Mouse (Mus musculus) forebrain, embryonic 16.5 days (tissue): ENCODE results near the gene Olfr1034. TPM values are rescaled to one million over a fixed set of nuclear protein-coding genes. Genes with fewer than 3 reads are reported as not detected.
"Not testable (repeated sequence)": the region's sequence is repeated elsewhere in the genome, so short reads cannot be mapped to it uniquely, and the experiment has no call there.

ENCODE experiments used
- ATAC-seq: fragments of 200-750 bp; cut with Nextera tagmentation; 2 replicates; pipeline ENCODE4 v1.8.0; 2017; ENCODE audit warnings: mild to moderate bottlenecking, moderate library complexity
- H3K27ac ChIP-seq: fragments of 300-500 bp; sonication (generic); 2 replicates; pipeline ENCODE4 v1.5.1; 2014; ENCODE audit warnings: low read length, control low read depth
- H3K27me3 ChIP-seq: fragments of 300-500 bp; sonication (generic); replicated peaks from 2 replicates; pipeline ENCODE4 v1.6.1; 2014; ENCODE audit warnings: low read length; ENCODE audit not compliant: control insufficient read depth, insufficient read depth
- H3K36me3 ChIP-seq: fragments of 300-500 bp; sonication (generic); 2 replicates; pipeline ENCODE4 v1.6.1; 2014; ENCODE audit not compliant: control insufficient read depth, insufficient read depth
- H3K4me1 ChIP-seq: fragments of 300-500 bp; sonication (generic); replicated peaks from 2 replicates; pipeline ENCODE4 v1.6.1; 2014; ENCODE audit warnings: low read length; ENCODE audit not compliant: control insufficient read depth, insufficient read depth
- H3K4me2 ChIP-seq: fragments of 300-500 bp; sonication (generic); 2 replicates; pipeline ENCODE4 v1.6.1; 2014; ENCODE audit warnings: mild to moderate bottlenecking, low read length, control low read depth
- H3K4me3 ChIP-seq: fragments of 300-500 bp; sonication (generic); replicated peaks from 2 replicates; pipeline ENCODE4 v1.5.1; 2014; ENCODE audit warnings: mild to moderate bottlenecking, low read length, control low read depth
- H3K9ac ChIP-seq: fragments of 300-500 bp; sonication (generic); replicated peaks from 2 replicates; pipeline ENCODE4 v1.6.1; 2014; ENCODE audit warnings: low read depth, low read length, control low read depth
- H3K9me3 ChIP-seq: fragments of 300-500 bp; sonication (generic); 2 replicates; pipeline ENCODE4 v1.6.1; 2016; ENCODE audit warnings: low read length; ENCODE audit not compliant: control insufficient read depth
- WGBS: fragments of 180-500 bp; shearing (Covaris S2); extraction: QIAGEN DNeasy Blood & Tissue Kit; methylation state at CpG from one replicate; pipeline ENCODE4 v1.1.7; 2014; 5-methylcytosine and 5-hydroxymethylcytosine counted together
- polyA plus RNA-seq: library from polyadenylated mRNA; unstranded; fragments of >200 nt; fragmentation: Nextera tagmentation; extraction: Ambion mirVana; gene quantifications from 2 replicates; pipeline ENCODE4 v1.2.1, GENCODE M21; 2015

The Olfr1034 gene
- polyA plus RNA-seq, result not detected in 2 replicates

- H3K36me3 ChIP-seq, result no peaks in the 10 kb centered on the region
- H3K4me3 ChIP-seq, result no peak within 1 kb of the TSS
- no peak within 1 kb of the TSS for H3K9ac ChIP-seq
- no peaks in the 10 kb centered on the region for H3K27me3 ChIP-seq
- H3K4me2 ChIP-seq, result no peak within 1 kb of the TSS
- H3K4me1 ChIP-seq, result no peaks in the 10 kb centered on the region
- H3K9me3 ChIP-seq, result no peaks in the 10 kb centered on the region
- no peak for ATAC-seq
- no peak within 1 kb of the TSS for H3K27ac ChIP-seq
These were observed at the start of gene Olfr1034 for GRCm38 (mm10) chr2:86045561-86045960. Olfr1034 (plus strand) TSS chr2:86045861.

DNA sequence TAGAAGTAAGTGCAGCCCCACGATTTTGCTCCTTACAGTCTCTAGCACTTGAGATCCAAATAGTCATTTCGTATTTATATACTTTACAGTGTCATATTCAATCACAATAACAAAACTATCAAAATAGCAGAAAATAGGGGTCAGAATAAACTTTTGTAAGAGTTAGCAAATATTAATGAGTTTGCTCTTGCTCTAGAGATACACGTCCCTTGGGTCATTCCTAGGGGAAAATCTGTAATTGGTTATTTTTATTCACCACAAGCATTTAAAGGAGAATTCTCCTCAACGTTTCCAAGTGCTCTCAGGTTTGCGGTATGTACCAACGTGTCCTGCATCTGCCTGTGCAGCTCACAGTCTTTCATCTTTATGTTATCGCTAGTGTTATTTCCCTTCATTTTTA, 40.4 kb upstream of the Olfr1034 start, which contains the start of gene Olfr1032:
TSS of gene Olfr1032 (plus strand) at position 301 of the 400 bp plus-strand sequence.
- Histone ChIP-seq H3K36me3 (no peaks in the 10 kb centered on the region), H3K9ac (no peak within 1 kb of the TSS), H3K9me3 (no peaks in the 10 kb centered on the region), H3K4me3 (no peak within 1 kb of the TSS), H3K27me3 (no peaks in the 10 kb centered on the region), H3K4me1 (no peaks in the 10 kb centered on the region), H3K27ac (no peak within 1 kb of the TSS), H3K4me2 (no peak within 1 kb of the TSS)
- whole genome bisulfite sequencing, result 85% methylated on average over 7 of the region's 7 CpGs
- no peak for ATAC-seq

- H3K9ac ChIP-seq, H3K27ac ChIP-seq, H3K9me3 ChIP-seq, H3K4me1 ChIP-seq, H3K36me3 ChIP-seq, ATAC-seq, H3K27me3 ChIP-seq: not testable (repeated sequence)
- H3K4me2 ChIP-seq, result peak within 1 kb of the TSS; percentile 48
- H3K4me3 ChIP-seq, result peak within 1 kb of the TSS; percentile 32
- 4% methylated on average over 9 of the region's 11 CpGs for whole genome bisulfite sequencing
These were observed 25.3 kb upstream of the Olfr1034 start, which contains the start of gene Olfr1033 for GRCm38 (mm10) chr2:86020406-86020805. Olfr1033 (plus strand) TSS chr2:86020633.

- H3K9me3 ChIP-seq, H3K36me3 ChIP-seq, H3K4me3 ChIP-seq, H3K9ac ChIP-seq, H3K4me2 ChIP-seq, ATAC-seq, H3K27me3 ChIP-seq, H3K4me1 ChIP-seq, H3K27ac ChIP-seq: not testable (repeated sequence)
- WGBS, result 75% methylated on average over 3 of the region's 9 CpGs
These were observed 24.1 kb upstream of the Olfr1034 start for GRCm38 (mm10) chr2:86021518-86021917.

- not testable (repeated sequence) for H3K27me3 ChIP-seq, H3K4me1 ChIP-seq, ATAC-seq, H3K9me3 ChIP-seq, H3K9ac ChIP-seq, H3K4me3 ChIP-seq, H3K4me2 ChIP-seq, H3K27ac ChIP-seq, H3K36me3 ChIP-seq
These were observed 5.1 kb downstream of the Olfr1034 start for GRCm38 (mm10) chr2:86050777-86051176.

GRCm38 (mm10) chr2:86063766-86064165, 18.1 kb downstream of the Olfr1034 start:
- H3K27me3 ChIP-seq, H3K27ac ChIP-seq, H3K4me2 ChIP-seq, H3K4me1 ChIP-seq, H3K4me3 ChIP-seq, H3K9me3 ChIP-seq, H3K9ac ChIP-seq, ATAC-seq, H3K36me3 ChIP-seq: not testable (repeated sequence)
- WGBS, result 98% methylated on average over 2 of the region's 2 CpGs

GRCm38 (mm10) chr2:86070189-86070588, 24.5 kb downstream of the Olfr1034 start:
- H3K4me3 ChIP-seq, result no peak overlapping the region
- no peaks in the 10 kb centered on the region for H3K27me3 ChIP-seq
- H3K4me1 ChIP-seq, result no peaks in the 10 kb centered on the region
- H3K27ac ChIP-seq, result no peak overlapping the region
- H3K36me3 ChIP-seq, result no peaks in the 10 kb centered on the region
- H3K9me3 ChIP-seq, result no peaks in the 10 kb centered on the region
- no peak overlapping the region for H3K4me2 ChIP-seq
- no peak for ATAC-seq
- no peak overlapping the region for H3K9ac ChIP-seq
- 98% methylated on average over 8 of the region's 8 CpGs for WGBS

DNA sequence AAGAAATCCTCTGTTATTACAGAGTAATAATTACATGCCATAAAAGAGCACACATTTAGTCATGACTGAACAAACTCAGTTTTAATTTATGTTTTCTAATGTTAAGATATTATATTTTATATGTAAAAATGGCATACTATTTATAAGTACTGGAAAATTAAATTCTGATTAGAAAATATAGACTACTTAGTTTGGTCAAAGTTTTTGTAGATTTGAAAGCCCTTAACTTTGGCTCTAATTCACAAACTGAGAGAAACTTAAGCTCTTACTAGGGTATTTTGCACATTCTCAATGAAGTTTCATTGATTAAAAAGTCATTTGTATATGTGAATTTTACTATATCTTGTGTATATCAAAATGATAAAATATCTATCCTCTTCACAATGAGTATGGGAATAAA, 28.0 kb downstream of the Olfr1034 start, which contains the start of gene Olfr1036:
TSS of gene Olfr1036 (plus strand) at position 301 of the 400 bp plus-strand sequence.
- H3K27ac ChIP-seq, ATAC-seq, H3K36me3 ChIP-seq, H3K9me3 ChIP-seq, H3K4me3 ChIP-seq, H3K27me3 ChIP-seq, H3K4me2 ChIP-seq, H3K9ac ChIP-seq, H3K4me1 ChIP-seq: not testable (repeated sequence)

DNA sequence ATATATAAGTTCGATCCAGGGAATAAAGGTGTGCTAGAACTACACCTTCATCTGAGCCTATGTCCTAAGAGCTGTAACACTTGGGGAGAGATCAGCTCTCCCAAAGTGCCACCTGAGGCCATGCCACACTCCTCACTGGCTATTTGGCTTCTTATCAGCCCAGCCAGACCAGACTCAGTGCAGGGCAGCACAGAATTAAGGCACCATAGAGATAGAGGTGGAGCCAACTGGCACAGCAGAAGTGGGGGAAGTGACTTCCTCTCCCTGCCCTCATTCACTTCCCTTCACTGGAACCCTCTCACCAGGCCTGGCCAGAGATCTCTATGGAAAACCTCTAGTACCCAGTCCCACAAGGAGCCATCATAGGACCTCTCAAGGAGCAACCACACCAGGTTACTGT, 34.8 kb downstream of the Olfr1034 start:
- H3K4me3 ChIP-seq, ATAC-seq: not testable (repeated sequence)

DNA sequence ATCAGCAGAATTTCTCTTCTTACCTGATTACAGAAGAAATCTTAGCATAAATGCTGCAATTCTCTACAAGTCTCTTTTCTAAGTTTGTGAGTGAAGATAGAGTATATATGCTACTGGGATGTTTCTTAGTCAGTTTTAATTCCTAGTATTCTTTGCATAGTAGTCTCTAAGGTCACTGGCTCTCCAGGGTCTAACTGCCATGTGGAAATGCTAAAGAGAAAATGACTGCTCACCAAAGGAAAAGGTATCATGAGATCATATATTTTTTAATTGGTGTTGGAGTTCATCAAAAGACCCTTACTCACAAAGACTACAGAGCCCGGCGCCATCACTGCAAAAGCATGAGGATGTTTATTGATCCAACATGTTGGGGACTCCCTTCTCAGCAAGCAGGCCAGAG, 41.6 kb downstream of the Olfr1034 start, which contains the start of gene Olfr1037:
TSS of gene Olfr1037 (minus strand) at position 101 of the 400 bp plus-strand sequence.
- Histone ChIP-seq H3K27me3 (no peaks in the 10 kb centered on the region), H3K4me1 (no peaks in the 10 kb centered on the region), H3K9me3 (no peaks in the 10 kb centered on the region), H3K36me3 (no peaks in the 10 kb centered on the region), H3K4me2 (no peak within 1 kb of the TSS), H3K4me3 (no peak within 1 kb of the TSS), H3K9ac (no peak within 1 kb of the TSS), H3K27ac (no peak within 1 kb of the TSS)
- ATAC-seq, result no peak
- WGBS, result 90% methylated on average over 2 of the region's 2 CpGs

More for the DNA sequence above, 34.8 kb downstream of the Olfr1034 start:
- not testable (repeated sequence) for H3K9me3 ChIP-seq, H3K4me2 ChIP-seq, H3K9ac ChIP-seq, H3K36me3 ChIP-seq, H3K4me1 ChIP-seq, H3K27ac ChIP-seq, H3K27me3 ChIP-seq
- WGBS, result 96% methylated on average over 1 of the region's 1 CpGs
